Mouse (Mus musculus) erythroblast, embryonic 14.5 days (primary cell): Measurements from ENCODE around the gene Nptxr.

Experiments used
- GATA1 ChIP-seq: IDR thresholded peaks from 2 replicates; pipeline ENCODE4 v1.6.1; 2012; ENCODE audit warnings: low read length, inconsistent platforms, mixed read lengths
- TAL1 ChIP-seq: IDR thresholded peaks from 3 replicates; pipeline ENCODE4 v1.6.1; 2012; ENCODE audit warnings: low read length, inconsistent platforms, mixed read lengths

- TF ChIP-seq TAL1 = no peak
- TF ChIP-seq GATA1 = no peak
These were observed 49.4 kb downstream of the Nptxr start for GRCm38 (mm10) chr15:79755176-79755575.
